ENCODE assay signal across 8 mouse cellular contexts in the genomic region with DNA sequence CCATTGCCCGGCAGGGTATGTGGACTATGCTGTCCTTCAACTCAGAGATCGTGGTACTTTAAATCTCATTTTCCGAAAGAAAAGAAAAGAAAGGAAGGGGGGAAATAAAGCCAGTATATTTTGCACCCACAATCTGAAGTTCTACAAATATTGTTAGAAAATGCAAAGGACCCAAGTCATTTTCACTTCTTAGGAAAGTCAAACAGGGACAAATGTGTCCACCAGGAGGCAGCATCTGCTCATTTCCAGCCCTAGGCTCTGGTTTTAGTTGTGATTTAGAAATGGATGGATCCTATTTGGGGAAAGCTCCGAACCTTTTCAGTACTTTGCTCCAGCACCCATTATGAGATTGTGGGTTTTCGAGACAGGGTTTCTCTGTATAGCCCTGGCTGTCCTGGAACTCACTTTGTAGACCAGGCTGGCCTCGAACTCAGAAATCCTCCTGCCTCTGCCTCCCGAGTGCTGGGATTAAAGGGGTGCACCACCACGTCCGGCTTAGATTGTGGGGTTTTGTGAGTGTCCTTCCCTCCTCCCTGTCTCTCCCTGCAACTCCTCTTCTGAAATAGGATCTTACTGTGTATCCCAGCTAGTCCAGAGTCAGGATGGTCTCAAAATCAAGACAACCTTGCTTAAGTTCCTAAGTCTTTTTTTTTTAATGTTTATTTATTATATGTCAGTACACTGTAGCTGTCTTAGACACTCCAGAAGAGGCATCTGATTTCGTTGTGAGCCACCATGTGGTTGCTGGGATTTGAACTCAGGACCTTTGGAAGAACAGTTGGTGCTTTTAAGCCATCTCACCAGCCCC. TPM values are rescaled to one million over a fixed set of nuclear protein-coding genes. Genes with fewer than 3 reads are reported as not detected.
DNase-seq lines count a peak whose midpoint lies in the region; ATAC-seq lines count a peak whose summit lies in the region.

No protein-coding gene starts in this region.

- no peak overlapping the region for H3K4me2 ChIP-seq in liver, embryonic 16.5 days (ENCODE audit: low read depth, low read length)
- H3K4me2 ChIP-seq in neural tube, embryonic 14.5 days (ENCODE audit: low read depth, low read length): no peak overlapping the region

- WGBS in liver, embryonic 16.5 days (ENCODE audit: insufficient replicate concordance): 26% methylated on average over 10 of the region's 10 CpGs
- 40% methylated on average over 10 of the region's 10 CpGs for WGBS in neural tube, embryonic 14.5 days

- no peak overlapping the region for H3K4me3 ChIP-seq in liver, embryonic 16.5 days (ENCODE audit: low read depth, low read length)
- H3K4me3 ChIP-seq in neural tube, embryonic 14.5 days (ENCODE audit: low read depth, low read length): no peak overlapping the region

- H3K4me1 ChIP-seq in liver, embryonic 16.5 days (ENCODE audit: control insufficient read depth, low read depth, low read length): peaks cover 21% of the 10 kb centered on the region
- no peaks in the 10 kb centered on the region for H3K4me1 ChIP-seq in neural tube, embryonic 14.5 days (ENCODE audit: control insufficient read depth, insufficient read depth, low read length)

- ATAC-seq in common myeloid progenitor, adult 5-6 weeks (replicated peaks; ENCODE audit: low read depth, poor library complexity, severe bottlenecking): peak; percentile 64
- peak; percentile 69 for ATAC-seq in granulocyte monocyte progenitor cell, adult 5-6 weeks (replicated peaks; ENCODE audit: poor library complexity, severe bottlenecking)
- ATAC-seq in liver, embryonic 16.5 days (ENCODE audit: low read depth): peak; percentile 4
- 0 out of 2 replicates have a peak, but pooled peaks have one; percentile 12 for ATAC-seq in neural tube, embryonic 14.5 days (ENCODE audit: low read depth)

- DNase-seq in 416B (ENCODE audit: low read depth) (peak; percentile 56), MEL-GATA-1-ER (ENCODE audit: extremely low read depth, low read depth) (peak; percentile 36)
- DNase-seq in kidney, adult 8-10 months: peak; percentile 48 to 75
- DNase-seq in thymus, postnatal 10 days (ENCODE audit: low spot score in 2 of 2): peak; percentile 20 to 53

- no peaks in the 10 kb centered on the region for H3K36me3 ChIP-seq in liver, embryonic 16.5 days (ENCODE audit: control insufficient read depth, insufficient read depth)
- H3K36me3 ChIP-seq in neural tube, embryonic 14.5 days (ENCODE audit: control insufficient read depth, insufficient read depth, low read length): no peaks in the 10 kb centered on the region

- peak overlapping the region; percentile 78 for H3K27ac ChIP-seq in liver, embryonic 16.5 days (ENCODE audit: low read length)
- H3K27ac ChIP-seq in neural tube, embryonic 14.5 days (ENCODE audit: low read depth, low read length): peak overlapping the region; percentile 34; the same call in 1 of the 2 replicates

- H3K9me3 ChIP-seq in liver, embryonic 16.5 days (replicated peaks; ENCODE audit: control insufficient read depth, low read length): 0 out of 2 replicates have a peak, but pooled peaks cover 2% of the 10 kb centered on the region
- H3K9me3 ChIP-seq in neural tube, embryonic 14.5 days (ENCODE audit: control insufficient read depth, low read length): no peaks in the 10 kb centered on the region

- no peaks in the 10 kb centered on the region; the same call in 1 of the 2 replicates for H3K27me3 ChIP-seq in liver, embryonic 16.5 days (ENCODE audit: control insufficient read depth, insufficient read depth, low read depth, low read length)
- no peaks in the 10 kb centered on the region for H3K27me3 ChIP-seq in neural tube, embryonic 14.5 days (ENCODE audit: control insufficient read depth, insufficient read depth, low read length)

- H3K9ac ChIP-seq in liver, embryonic 16.5 days (ENCODE audit: low read depth, low read length): no peak overlapping the region
- H3K9ac ChIP-seq in neural tube, embryonic 14.5 days (replicated peaks; ENCODE audit: low read depth, low read length): no peak overlapping the region

RNA-seq across cellular contexts. Expression of gene Arl4d, which starts 6.4 kb away (rescaled TPM):
- total RNA-seq in common myeloid progenitor, adult 5-6 weeks (2017): 0.53 and 1.5 TPM in 2 replicates
- 1.1 TPM in 1 of 2 replicates, not detected in the other for total RNA-seq in granulocyte monocyte progenitor cell, adult 5-6 weeks (2014; fragmentation: Nextera tagmentation)
- total RNA-seq in granulocyte monocyte progenitor cell, adult 5-6 weeks (2017): 0.34 and 0.77 TPM in 2 replicates
- 0.99 and 1.3 TPM in 2 replicates for polyA plus RNA-seq in liver, embryonic 16.5 days (2015; fragmentation: Nextera tagmentation; extraction: Ambion mirVana)
- 6.0 and 7.5 TPM in 2 replicates for polyA plus RNA-seq in neural tube, embryonic 14.5 days (2014; fragmentation: Nextera tagmentation; extraction: Ambion mirVana)

RNA-seq across cellular contexts. Expression of gene Rdm1, which starts 32.0 kb away (rescaled TPM):
- 11.0 and 14.9 TPM in 2 replicates for total RNA-seq in common myeloid progenitor, adult 5-6 weeks (2017)
- 6.4 and 28.8 TPM in 2 replicates for total RNA-seq in granulocyte monocyte progenitor cell, adult 5-6 weeks (2014; fragmentation: Nextera tagmentation)
- 6.2 and 17.0 TPM in 2 replicates for total RNA-seq in granulocyte monocyte progenitor cell, adult 5-6 weeks (2017)
- polyA plus RNA-seq in liver, embryonic 16.5 days (2015; fragmentation: Nextera tagmentation; extraction: Ambion mirVana): 10.1 and 13.2 TPM in 2 replicates
- polyA plus RNA-seq in neural tube, embryonic 14.5 days (2014; fragmentation: Nextera tagmentation; extraction: Ambion mirVana): 9.4 and 11.1 TPM in 2 replicates

RNA-seq across cellular contexts. Expression of gene Gm11634, which starts 59.9 kb away (rescaled TPM):
- not detected in 2 replicates for total RNA-seq in common myeloid progenitor, adult 5-6 weeks (2017)
- total RNA-seq in granulocyte monocyte progenitor cell, adult 5-6 weeks (2014; fragmentation: Nextera tagmentation): not detected in 2 replicates
- total RNA-seq in granulocyte monocyte progenitor cell, adult 5-6 weeks (2017): not detected in 2 replicates
- 0.15 TPM in 1 of 2 replicates, not detected in the other for polyA plus RNA-seq in liver, embryonic 16.5 days (2015; fragmentation: Nextera tagmentation; extraction: Ambion mirVana)
- not detected in 2 replicates for polyA plus RNA-seq in neural tube, embryonic 14.5 days (2014; fragmentation: Nextera tagmentation; extraction: Ambion mirVana)

Comparison
In these comparisons a context has a peak if more than half of its experiments do, and no peak if none do; other contexts are left out.
1. ATAC-seq: peak in every context shown above with its lines; median percentile 69 in granulocyte monocyte progenitor cell, adult 5-6 weeks; 64 in common myeloid progenitor, adult 5-6 weeks; 12 in neural tube, embryonic 14.5 days; 4 in liver, embryonic 16.5 days.